Mouse (Mus musculus) E14TG2a.4 (cell line): Measurements from ENCODE around the gene Mat2a.
A peak's percentile ranks its signal among the peaks of the same experiment; 100 is the strongest.

Source experiments
- CTCF ChIP-seq: conservative IDR thresholded peaks from 2 replicates; pipeline ENCODE4 v1.5.1; 2014; ENCODE audit warnings: low read length
- NANOG ChIP-seq: IDR thresholded peaks from 2 replicates; pipeline ENCODE4 v1.6.1; 2014; ENCODE audit warnings: borderline replicate concordance, low read length, mixed read lengths

DNA sequence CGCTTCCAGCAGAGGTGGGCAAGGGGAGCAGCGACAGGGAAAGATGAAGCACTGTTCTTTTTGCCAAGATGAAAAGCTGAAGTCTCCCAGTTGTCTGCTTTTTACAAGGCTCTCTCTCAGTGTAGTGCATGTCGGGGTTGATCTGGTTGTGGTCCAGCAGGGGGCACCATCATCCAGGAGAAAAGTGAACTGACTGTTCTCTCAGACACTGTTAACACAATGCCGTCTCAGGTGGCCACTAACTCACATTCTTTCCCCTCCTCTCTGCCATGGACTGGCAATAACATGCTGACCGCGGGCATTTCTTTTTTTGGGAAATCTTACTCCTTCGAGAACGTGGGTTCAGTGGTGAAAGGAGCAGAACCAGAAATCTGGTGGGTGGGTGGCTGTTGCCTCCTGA is 11.3 kb downstream of the Mat2a start:
- TF ChIP-seq CTCF (peak; percentile 62), NANOG (no peak)
